Mouse (Mus musculus): ENCODE data around the gene Alg12.

DNA sequence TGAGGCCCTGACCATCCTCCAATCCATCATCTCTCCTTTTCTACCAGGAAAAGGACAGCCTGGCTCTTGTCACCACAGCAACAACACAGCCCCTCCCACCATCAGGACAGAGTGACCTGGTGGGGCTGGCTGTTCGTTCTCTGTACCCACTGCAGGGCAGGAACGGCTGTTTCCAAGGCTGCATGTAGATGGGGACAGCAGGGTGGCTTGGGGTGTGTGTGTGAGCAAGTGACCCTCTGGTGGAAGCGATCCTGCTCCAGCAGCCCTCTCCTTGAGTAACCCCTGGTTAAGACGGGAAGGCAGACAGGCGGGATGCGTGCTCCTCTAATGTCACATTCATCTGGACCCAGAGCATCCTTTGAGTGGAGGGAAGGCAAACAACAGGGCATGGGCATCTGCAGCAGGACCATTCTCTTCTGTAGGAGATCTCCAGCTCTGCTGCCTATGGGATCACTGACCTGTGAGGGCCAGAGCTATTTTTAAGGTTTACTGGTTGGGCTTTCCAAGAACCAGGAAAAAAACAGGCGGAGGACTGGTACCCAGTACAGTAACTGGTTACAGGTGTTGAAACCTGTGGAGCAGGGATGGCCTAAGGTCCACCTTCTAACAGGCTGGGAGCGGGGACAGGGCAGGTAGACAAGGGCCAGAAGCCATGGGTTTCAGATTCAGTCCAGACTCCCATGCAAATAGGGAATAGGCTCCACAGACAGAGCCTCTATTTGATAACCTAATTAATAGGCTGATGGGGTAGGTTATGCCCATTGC, 40.3 kb upstream of the Alg12 start:
- TF ChIP-seq POLR2A (IDR thresholded peaks at IDR 0.05; ENCODE audit: control insufficient read depth, low read depth, low read length) (no peak), CTCF (IDR thresholded peaks at IDR 0.05; ENCODE audit: control insufficient read depth, insufficient read depth, insufficient replicate concordance, low read depth, low read length) (no peak)
